Mouse (Mus musculus): ENCODE data around the gene Iqcf1. TPM values are rescaled to one million over a fixed set of nuclear protein-coding genes. Genes with fewer than 3 reads are reported as not detected.

The Iqcf1 gene
- polyA plus RNA-seq, 1 experiment = not detected

GRCm38 (mm10) chr9:106454888-106455681 is 44.7 kb upstream of the Iqcf1 start:
- TF ChIP-seq TAL1 (IDR thresholded peaks at IDR 0.05; ENCODE audit: low read length) (no peak), GATA1 (IDR thresholded peaks at IDR 0.05; ENCODE audit: low read length) (no peak)
- Histone ChIP-seq H3K36me3 (ENCODE audit: control insufficient read depth) (no peaks in the 10 kb centered on the region), H3K27me3 (ENCODE audit: control insufficient read depth) (peaks cover 46% of the 10 kb centered on the region), H3K4me3 (replicated peaks) (no peak overlapping the region), H3K9me3 (ENCODE audit: control insufficient read depth, low read length) (no peaks in the 10 kb centered on the region), H3K4me1 (ENCODE audit: control insufficient read depth) (peaks cover 24% of the 10 kb centered on the region)

GRCm38 (mm10) chr9:106456325-106457162 is 43.2 kb upstream of the Iqcf1 start:
- H3K4me1 ChIP-seq (ENCODE audit: control insufficient read depth) = peaks cover 24% of the 10 kb centered on the region

DNA sequence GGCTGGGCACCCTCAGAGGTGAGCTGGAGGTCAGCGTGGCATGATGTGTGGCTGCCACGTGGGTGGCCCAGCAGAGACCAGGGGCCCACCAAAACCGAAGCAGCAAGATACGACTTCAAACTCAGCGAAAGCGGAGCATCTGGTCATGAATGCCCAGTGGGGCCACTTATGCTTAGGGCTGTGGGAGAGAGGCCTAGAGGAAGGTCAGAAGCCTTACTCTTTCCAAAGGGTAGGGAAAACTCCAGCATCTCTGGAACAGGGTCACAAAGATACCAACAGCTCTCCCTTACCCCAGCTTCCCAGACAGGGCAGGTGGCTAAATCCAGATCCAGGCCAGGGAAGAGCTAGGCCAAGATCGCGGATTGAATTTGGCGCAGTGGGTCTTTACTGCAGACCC is 42.6 kb upstream of the Iqcf1 start:
- Histone ChIP-seq H3K4me3 (replicated peaks) (no peak overlapping the region), H3K9me3 (ENCODE audit: control insufficient read depth, low read length) (no peaks in the 10 kb centered on the region), H3K36me3 (ENCODE audit: control insufficient read depth) (no peaks in the 10 kb centered on the region; the same call in 1 of the 2 replicates), H3K4me1 (ENCODE audit: control insufficient read depth) (peaks cover 24% of the 10 kb centered on the region), H3K27me3 (ENCODE audit: control insufficient read depth) (peaks cover 31% of the 10 kb centered on the region)
- no peak for TF ChIP-seq GATA1 (IDR thresholded peaks at IDR 0.05; ENCODE audit: low read length)
- TF ChIP-seq TAL1 (IDR thresholded peaks at IDR 0.05; ENCODE audit: low read length) = no peak

More at GRCm38 (mm10) chr9:106456325-106457162, 43.2 kb upstream of the Iqcf1 start:
- no peak overlapping the region for H3K4me3 ChIP-seq (replicated peaks)
- peaks cover 37% of the 10 kb centered on the region for H3K27me3 ChIP-seq (ENCODE audit: control insufficient read depth)
- H3K9me3 ChIP-seq (ENCODE audit: control insufficient read depth, low read length) = no peaks in the 10 kb centered on the region
- H3K36me3 ChIP-seq (ENCODE audit: control insufficient read depth) = no peaks in the 10 kb centered on the region
- no peak for TF ChIP-seq GATA1 (IDR thresholded peaks at IDR 0.05; ENCODE audit: low read length)
- TF ChIP-seq TAL1 (IDR thresholded peaks at IDR 0.05; ENCODE audit: low read length) = no peak

DNA sequence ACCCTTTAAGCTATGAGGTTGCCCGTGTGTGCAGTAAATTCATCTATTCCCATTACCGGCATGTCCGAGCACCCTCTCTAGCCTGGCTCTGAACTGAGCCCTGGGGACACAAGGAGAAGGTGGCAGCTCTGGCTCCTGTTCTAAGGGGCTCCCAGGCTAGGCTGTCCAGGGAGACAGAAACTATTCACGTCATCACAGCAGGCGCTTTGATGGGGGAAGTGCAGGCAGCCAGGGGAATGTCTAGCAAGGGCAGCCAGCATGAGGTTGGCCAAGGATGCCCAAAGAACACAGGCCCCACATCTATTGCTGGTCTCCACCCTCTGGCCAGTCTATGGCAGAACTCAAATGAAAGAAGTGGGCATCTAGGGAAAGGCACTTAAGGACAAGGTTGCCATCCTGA is 41.8 kb upstream of the Iqcf1 start:
- Histone ChIP-seq H3K4me1 (ENCODE audit: control insufficient read depth) (peaks cover 20% of the 10 kb centered on the region), H3K9me3 (ENCODE audit: control insufficient read depth, low read length) (no peaks in the 10 kb centered on the region), H3K27me3 (ENCODE audit: control insufficient read depth) (peaks cover 24% of the 10 kb centered on the region), H3K36me3 (ENCODE audit: control insufficient read depth) (no peaks in the 10 kb centered on the region; the same call in 1 of the 2 replicates), H3K4me3 (replicated peaks) (no peak overlapping the region)
- no peak for TF ChIP-seq TAL1 (IDR thresholded peaks at IDR 0.05; ENCODE audit: low read length)
- no peak for TF ChIP-seq GATA1 (IDR thresholded peaks at IDR 0.05; ENCODE audit: low read length)

DNA sequence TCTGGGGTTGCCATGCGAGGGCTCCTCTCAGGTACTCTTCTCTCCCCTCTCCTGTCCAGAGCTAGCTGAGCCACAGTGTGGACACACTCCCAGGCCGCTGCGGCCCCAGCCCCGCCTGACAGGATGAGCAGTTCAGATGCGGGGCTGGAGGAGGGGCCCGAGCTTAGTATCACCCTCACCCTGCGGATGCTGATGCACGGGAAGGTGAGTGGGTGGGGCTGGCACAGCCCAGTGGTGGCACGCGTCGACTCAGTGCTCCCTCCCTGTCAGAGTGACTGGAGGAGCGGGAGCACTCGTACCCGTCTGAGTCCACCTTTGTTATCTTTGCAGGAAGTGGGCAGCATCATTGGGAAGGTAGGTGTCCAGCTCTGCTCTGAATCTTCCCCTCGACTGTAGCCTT is 39.8 kb upstream of the Iqcf1 start:
- Histone ChIP-seq H3K9me3 (ENCODE audit: control insufficient read depth, low read length) (no peaks in the 10 kb centered on the region), H3K4me3 (replicated peaks) (no peak overlapping the region), H3K4me1 (ENCODE audit: control insufficient read depth) (peaks cover 5% of the 10 kb centered on the region), H3K27me3 (ENCODE audit: control insufficient read depth) (peaks cover 24% of the 10 kb centered on the region), H3K36me3 (ENCODE audit: control insufficient read depth) (no peaks in the 10 kb centered on the region; the same call in 1 of the 2 replicates)
- no peak for TF ChIP-seq TAL1 (IDR thresholded peaks at IDR 0.05; ENCODE audit: low read length)
- TF ChIP-seq GATA1 (IDR thresholded peaks at IDR 0.05; ENCODE audit: low read length) = no peak

GRCm38 (mm10) chr9:106460401-106461025 is 39.3 kb upstream of the Iqcf1 start:
- Histone ChIP-seq H3K9me3 (ENCODE audit: control insufficient read depth, low read length) (no peaks in the 10 kb centered on the region; the same call in 1 of the 2 replicates), H3K27me3 (ENCODE audit: control insufficient read depth) (peaks cover 25% of the 10 kb centered on the region), H3K4me3 (replicated peaks) (no peak overlapping the region), H3K4me1 (ENCODE audit: control insufficient read depth) (peaks cover 5% of the 10 kb centered on the region), H3K36me3 (ENCODE audit: control insufficient read depth) (no peaks in the 10 kb centered on the region; the same call in 1 of the 2 replicates)
- TF ChIP-seq TAL1 (IDR thresholded peaks at IDR 0.05; ENCODE audit: low read length) (no peak), GATA1 (IDR thresholded peaks at IDR 0.05; ENCODE audit: low read length) (no peak)

GRCm38 (mm10) chr9:106461026-106461415 is 38.7 kb upstream of the Iqcf1 start:
- TF ChIP-seq GATA1 (IDR thresholded peaks at IDR 0.05; ENCODE audit: low read length) (no peak), TAL1 (IDR thresholded peaks at IDR 0.05; ENCODE audit: low read length) (no peak)
- Histone ChIP-seq H3K36me3 (ENCODE audit: control insufficient read depth) (no peaks in the 10 kb centered on the region; the same call in 1 of the 2 replicates), H3K4me3 (replicated peaks) (no peak overlapping the region), H3K27me3 (ENCODE audit: control insufficient read depth) (peaks cover 30% of the 10 kb centered on the region), H3K4me1 (ENCODE audit: control insufficient read depth) (peaks cover 5% of the 10 kb centered on the region), H3K9me3 (ENCODE audit: control insufficient read depth, low read length) (no peaks in the 10 kb centered on the region; the same call in 1 of the 2 replicates)

DNA sequence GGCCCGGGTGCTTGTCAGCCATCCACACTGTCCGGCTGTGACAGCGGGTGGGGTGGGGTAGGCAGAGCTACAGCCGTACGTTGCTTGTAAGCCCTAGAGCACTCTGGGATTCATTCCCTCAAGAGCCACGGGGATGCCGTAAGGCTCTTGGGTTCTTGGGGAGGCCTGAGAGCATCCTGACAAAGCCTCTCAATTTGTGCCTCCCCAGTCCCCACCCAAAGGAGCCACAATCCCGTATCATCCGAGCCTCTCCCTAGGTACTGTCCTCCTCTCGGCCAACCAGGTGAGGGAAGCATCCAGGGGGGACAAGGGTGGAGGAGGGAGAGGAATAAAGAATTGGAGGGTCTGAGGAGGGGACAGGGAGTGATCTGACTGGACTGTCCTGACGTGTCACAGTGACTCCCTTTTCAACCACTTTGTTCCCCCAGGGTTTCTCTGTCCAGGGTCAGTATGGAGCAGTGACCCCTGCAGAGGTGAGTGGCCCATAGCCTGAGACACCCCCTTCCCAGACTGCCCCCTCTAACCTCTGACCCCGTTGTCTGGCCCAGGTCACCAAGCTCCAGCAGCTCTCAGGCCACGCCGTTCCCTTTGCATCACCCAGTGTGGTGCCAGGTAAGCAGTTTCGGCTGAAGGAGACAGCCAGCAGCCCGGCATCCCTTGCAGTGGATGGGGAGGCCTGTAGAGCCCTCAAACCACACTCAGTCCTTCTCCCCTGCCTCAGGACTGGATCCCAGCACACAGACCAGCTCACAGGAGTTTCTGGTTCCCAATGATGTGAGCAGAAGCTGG is 37.9 kb upstream of the Iqcf1 start:
- Histone ChIP-seq H3K27me3 (ENCODE audit: control insufficient read depth) (peaks cover 33% of the 10 kb centered on the region), H3K4me1 (ENCODE audit: control insufficient read depth) (peaks cover 5% of the 10 kb centered on the region), H3K36me3 (ENCODE audit: control insufficient read depth) (no peaks in the 10 kb centered on the region; the same call in 1 of the 2 replicates), H3K9me3 (ENCODE audit: control insufficient read depth, low read length) (no peaks in the 10 kb centered on the region; the same call in 1 of the 2 replicates), H3K4me3 (replicated peaks) (no peak overlapping the region)
- no peak for TF ChIP-seq GATA1 (IDR thresholded peaks at IDR 0.05; ENCODE audit: low read length)

All from erythroblast, embryonic 14.5 days (primary cell).